10 mouse cellular contexts compared by ENCODE assay signal in genomic region chr17:87312924-87313870, GRCm38 (mm10). TPM values are rescaled to one million over a fixed set of nuclear protein-coding genes. Genes with fewer than 3 reads are reported as not detected.
DNase-seq lines count a peak whose midpoint lies in the region; ATAC-seq lines count a peak whose summit lies in the region.
"Had no signal": no experiment of that assay in that cellular context is flagged by ENCODE, and none has a peak within 500 bp of the region (broad histone marks: within the 10 kb centered on the region; RNA-seq: fewer than 3 reads in every experiment).

No protein-coding gene starts in this region.

- H3K4me2 ChIP-seq in heart, embryonic 13.5 days, result peak overlapping the region; percentile 39
- no peak overlapping the region; the same call in none of the 2 replicates for H3K4me2 ChIP-seq in heart, embryonic 11.5 days
- no peak overlapping the region for H3K4me2 ChIP-seq in midbrain, embryonic 13.5 days (replicated peaks)

- H3K27me3 ChIP-seq in heart, embryonic 13.5 days (replicated peaks), result 0 out of 2 replicates have a peak, but pooled peaks cover 10% of the 10 kb centered on the region
- no peaks in the 10 kb centered on the region; the same call in 1 of the 2 replicates for H3K27me3 ChIP-seq in heart, embryonic 11.5 days (ENCODE audit: control insufficient read depth, insufficient read depth, low read length)
- H3K27me3 ChIP-seq in midbrain, embryonic 13.5 days, result no peaks in the 10 kb centered on the region

- ATAC-seq in heart, embryonic 13.5 days (ENCODE audit: extremely low read depth, insufficient number of reproducible peaks, low FRiP score, low TSS enrichment), result no peak
- ATAC-seq in heart, embryonic 11.5 days (replicated peaks; ENCODE audit: insufficient number of reproducible peaks, low FRiP score, low TSS enrichment), result no peak
- ATAC-seq in midbrain, embryonic 13.5 days, result no peak
- ATAC-seq: midbrain, embryonic 16.5 days had no signal

- 36% methylated on average over 18 of the region's 18 CpGs for WGBS in heart, embryonic 13.5 days
- 38% methylated on average over 18 of the region's 18 CpGs for WGBS in heart, embryonic 11.5 days (ENCODE audit: insufficient replicate concordance)
- WGBS in midbrain, embryonic 13.5 days, result 54% methylated on average over 18 of the region's 18 CpGs

- no peaks in the 10 kb centered on the region for H3K36me3 ChIP-seq in heart, embryonic 13.5 days
- H3K36me3 ChIP-seq in heart, embryonic 11.5 days (ENCODE audit: control insufficient read depth, insufficient read depth, low read length), result no peaks in the 10 kb centered on the region
- no peaks in the 10 kb centered on the region for H3K36me3 ChIP-seq in midbrain, embryonic 13.5 days

- no peak overlapping the region; the same call in 1 of the 2 replicates for H3K4me3 ChIP-seq in heart, embryonic 13.5 days
- no peak overlapping the region for H3K4me3 ChIP-seq in heart, embryonic 11.5 days (ENCODE audit: low read depth, low read length)
- H3K4me3 ChIP-seq in midbrain, embryonic 13.5 days (replicated peaks), result no peak overlapping the region

- peaks cover 25% of the 10 kb centered on the region for H3K4me1 ChIP-seq in heart, embryonic 13.5 days
- H3K4me1 ChIP-seq in heart, embryonic 11.5 days (ENCODE audit: control insufficient read depth, insufficient read depth, low read length), result peaks cover 15% of the 10 kb centered on the region
- H3K4me1 ChIP-seq in midbrain, embryonic 13.5 days (replicated peaks), result peaks cover 9% of the 10 kb centered on the region

- no peaks in the 10 kb centered on the region for H3K9me3 ChIP-seq in heart, embryonic 13.5 days
- H3K9me3 ChIP-seq in heart, embryonic 11.5 days (replicated peaks; ENCODE audit: control insufficient read depth, low read length), result no peaks in the 10 kb centered on the region
- no peaks in the 10 kb centered on the region for H3K9me3 ChIP-seq in midbrain, embryonic 13.5 days

- peak overlapping the region; percentile 58; the same call in 1 of the 2 replicates for H3K9ac ChIP-seq in heart, embryonic 13.5 days
- no peak overlapping the region for H3K9ac ChIP-seq in heart, embryonic 11.5 days (ENCODE audit: low read depth, low read length)
- no peak overlapping the region for H3K9ac ChIP-seq in midbrain, embryonic 13.5 days (replicated peaks)

- peak; percentile 50 to 62 for DNase-seq in cerebellum, postnatal 10 days
- peak; percentile 75 for DNase-seq in kidney, adult 9 months
- DNase-seq in lung, postnatal 4 days, result peak; percentile 19 to 44
- DNase-seq in embryo, embryonic 9.5 days (ENCODE audit: extremely low spot score), result no peak
- DNase-seq in natural killer cell, adult 2 months (ENCODE audit: low spot score in 2 of 2), result no peak
- DNase-seq: layer of hippocampus, postnatal 36 days had no signal

- H3K27ac ChIP-seq in heart, embryonic 13.5 days (replicated peaks), result no peak overlapping the region
- no peak overlapping the region for H3K27ac ChIP-seq in heart, embryonic 11.5 days (ENCODE audit: low read depth, low read length)
- H3K27ac ChIP-seq in midbrain, embryonic 13.5 days, result no peak overlapping the region

RNA-seq across cellular contexts. Expression of gene Ttc7, which starts 30.5 kb away (rescaled TPM):
- 2.5 and 3.6 TPM in 2 replicates for polyA plus RNA-seq in heart, embryonic 13.5 days (2015; fragmentation: Nextera tagmentation; extraction: Ambion mirVana)
- 1.4 and 1.9 TPM in 2 replicates for polyA plus RNA-seq in heart, embryonic 11.5 days (2014; fragmentation: Nextera tagmentation; extraction: Ambion mirVana)
- polyA plus RNA-seq in midbrain, embryonic 13.5 days (2015; fragmentation: Nextera tagmentation; extraction: Ambion mirVana), result 2.8 and 4.3 TPM in 2 replicates

RNA-seq across cellular contexts. Expression of gene Mcfd2, which starts 47.5 kb away (rescaled TPM):
- polyA plus RNA-seq in heart, embryonic 13.5 days (2015; fragmentation: Nextera tagmentation; extraction: Ambion mirVana), result 76.6 and 88.2 TPM in 2 replicates
- 69.7 and 83.5 TPM in 2 replicates for polyA plus RNA-seq in heart, embryonic 11.5 days (2014; fragmentation: Nextera tagmentation; extraction: Ambion mirVana)
- polyA plus RNA-seq in midbrain, embryonic 13.5 days (2015; fragmentation: Nextera tagmentation; extraction: Ambion mirVana), result 52.6 and 54.7 TPM in 2 replicates

Comparison
In these comparisons a context has a peak if more than half of its experiments do, and no peak if none do; other contexts are left out.
1. DNase-seq: peak in cerebellum, postnatal 10 days (2 of 2), kidney, adult 9 months (single experiment) and lung, postnatal 4 days (2 of 2); none in embryo, embryonic 9.5 days (single experiment) and natural killer cell, adult 2 months (0 of 2).